Mouse (Mus musculus) common myeloid progenitor, adult 5-6 weeks (primary cell): Measurements from ENCODE around the gene Rabepk. TPM values are rescaled to one million over a fixed set of nuclear protein-coding genes. Genes with fewer than 3 reads are reported as not detected.
"Not testable (repeated sequence)": the region's sequence is repeated elsewhere in the genome, so short reads cannot be mapped to it uniquely, and the experiment has no call there.

Source experiments
- ATAC-seq: replicated peaks from 2 replicates; pipeline ENCODE4 v1.8.0; 2016; ENCODE audit warnings: low read depth, mild to moderate bottlenecking, moderate TSS enrichment, inconsistent platforms; ENCODE audit not compliant: poor library complexity, severe bottlenecking
- total RNA-seq: library from RNA; stranded (forward); fragments of 200-1000, 187-1606 nt; gene quantifications from 2 replicates; pipeline ENCODE4 v1.2.3, GENCODE M21; 2017

The Rabepk gene
- total RNA-seq, 1 experiment from 2014 or later = 44.6 TPM

DNA sequence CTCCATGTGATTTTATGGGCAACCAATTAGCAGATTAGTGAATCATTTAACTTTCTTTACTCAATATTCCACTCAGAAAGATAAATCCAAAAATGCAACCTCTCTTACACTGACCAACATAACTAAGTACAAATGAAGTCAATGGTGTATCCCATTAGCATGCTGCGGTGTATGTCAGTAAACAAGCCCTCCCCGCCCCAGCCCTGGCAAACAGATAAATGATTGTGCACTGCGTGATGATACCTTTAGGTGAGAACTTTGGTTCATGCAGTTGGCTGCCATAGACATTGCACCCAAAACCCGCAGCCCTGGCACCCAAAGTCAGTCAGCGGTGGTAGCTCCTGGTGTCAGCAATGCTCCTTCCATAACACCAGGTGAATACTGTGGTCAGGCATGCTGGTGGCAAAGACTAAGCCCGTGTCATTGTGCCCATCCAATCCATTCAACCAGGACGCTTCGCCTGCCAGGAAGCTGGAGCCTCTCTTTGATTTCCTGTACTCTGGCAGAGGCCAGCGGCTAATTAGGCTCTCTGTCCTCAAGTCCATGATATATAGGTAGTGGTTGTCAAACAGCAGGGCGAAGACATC, 5.7 kb upstream of the Rabepk start:
- ATAC-seq = no peak

DNA sequence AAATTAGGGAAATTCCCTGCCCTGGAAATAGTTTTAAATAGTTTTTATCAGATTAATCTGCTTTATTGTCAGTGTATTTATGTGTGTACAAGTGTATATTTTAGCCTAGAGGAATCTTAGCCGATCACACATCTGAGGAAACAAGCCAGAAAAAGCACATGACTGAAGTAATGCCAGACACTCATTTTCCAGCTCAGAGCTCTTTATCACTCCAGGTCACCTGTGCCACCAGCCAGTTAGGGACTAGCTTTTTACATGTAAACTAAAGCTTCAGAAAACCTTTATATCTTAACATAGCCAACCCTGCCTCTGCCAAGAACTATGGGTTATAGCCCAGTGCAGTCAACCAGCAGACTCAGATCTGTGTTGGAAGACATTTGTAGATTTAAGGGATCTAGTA, 5.1 kb upstream of the Rabepk start:
- no peak for ATAC-seq

DNA sequence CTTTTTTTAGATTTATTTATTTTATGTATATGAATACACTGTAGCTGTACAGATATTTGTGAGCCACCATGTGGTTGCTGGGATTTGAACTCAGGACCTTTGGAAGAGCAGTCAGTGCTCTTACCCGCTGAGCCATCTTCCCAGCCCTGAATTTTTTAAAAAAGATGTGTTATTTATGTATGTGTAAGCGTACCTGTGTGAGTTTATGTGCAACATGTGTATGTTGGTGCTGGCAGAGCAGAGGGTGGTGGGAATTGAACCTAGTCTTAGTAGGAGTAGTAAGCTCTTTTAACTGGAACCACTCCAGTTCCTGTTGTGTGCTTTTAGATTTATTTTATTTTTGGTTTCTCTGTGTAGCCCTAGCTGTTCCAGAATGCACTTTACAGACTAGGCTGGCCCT, 4.5 kb upstream of the Rabepk start:
- no peak for ATAC-seq

DNA sequence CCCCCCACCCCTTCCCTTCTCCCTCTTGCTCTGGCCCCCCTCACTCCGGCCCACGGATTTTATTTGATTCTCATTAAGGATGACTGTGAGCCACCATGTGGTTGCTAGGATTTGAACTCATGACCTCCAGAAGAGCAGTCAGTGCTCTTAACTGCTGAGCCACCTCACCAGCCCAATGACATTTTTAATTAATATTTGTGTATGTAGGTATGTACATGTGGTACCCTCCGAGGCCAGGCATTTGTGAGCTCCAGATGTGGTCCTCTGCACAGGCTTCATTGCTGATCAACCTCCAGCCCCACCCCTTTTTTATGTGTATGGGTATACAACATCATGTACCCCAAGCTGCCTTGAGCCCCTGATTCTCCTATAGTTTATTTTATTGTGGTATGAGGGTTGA, 4.0 kb upstream of the Rabepk start:
- ATAC-seq = no peak

DNA sequence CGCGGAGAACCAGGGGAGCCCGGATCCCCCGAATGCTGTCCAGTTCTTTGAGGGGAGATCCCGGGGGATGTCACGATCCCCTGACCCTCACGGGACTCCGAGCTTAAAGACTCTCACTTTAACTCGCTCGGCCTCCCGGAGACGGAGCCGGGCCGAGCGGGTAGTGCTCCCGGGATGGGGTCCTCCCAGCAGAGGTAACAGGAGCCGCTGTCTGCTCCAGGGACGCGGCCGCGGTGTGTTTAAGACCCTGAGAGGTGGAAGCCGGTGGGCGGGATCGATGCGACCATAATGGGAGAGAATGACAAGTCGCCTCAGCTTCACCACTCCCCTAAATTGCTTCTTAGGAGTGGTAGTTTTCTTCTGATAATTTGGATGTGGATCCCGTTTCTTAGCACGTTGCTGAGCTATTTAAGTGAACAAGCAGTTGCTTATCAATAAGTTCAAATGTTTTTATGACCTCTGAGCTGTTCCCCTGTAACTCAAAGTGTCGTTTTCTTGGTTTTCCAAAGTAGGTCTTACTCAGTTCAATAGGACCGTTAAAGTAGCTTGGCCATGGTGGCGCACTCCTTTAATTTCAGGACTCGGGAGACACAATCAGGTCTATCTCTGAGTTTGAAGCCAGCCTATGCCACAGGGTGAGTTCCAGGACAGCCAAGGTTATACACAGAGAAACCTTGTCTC, 3.0 kb upstream of the Rabepk start:
- peak; percentile 47 for ATAC-seq

DNA sequence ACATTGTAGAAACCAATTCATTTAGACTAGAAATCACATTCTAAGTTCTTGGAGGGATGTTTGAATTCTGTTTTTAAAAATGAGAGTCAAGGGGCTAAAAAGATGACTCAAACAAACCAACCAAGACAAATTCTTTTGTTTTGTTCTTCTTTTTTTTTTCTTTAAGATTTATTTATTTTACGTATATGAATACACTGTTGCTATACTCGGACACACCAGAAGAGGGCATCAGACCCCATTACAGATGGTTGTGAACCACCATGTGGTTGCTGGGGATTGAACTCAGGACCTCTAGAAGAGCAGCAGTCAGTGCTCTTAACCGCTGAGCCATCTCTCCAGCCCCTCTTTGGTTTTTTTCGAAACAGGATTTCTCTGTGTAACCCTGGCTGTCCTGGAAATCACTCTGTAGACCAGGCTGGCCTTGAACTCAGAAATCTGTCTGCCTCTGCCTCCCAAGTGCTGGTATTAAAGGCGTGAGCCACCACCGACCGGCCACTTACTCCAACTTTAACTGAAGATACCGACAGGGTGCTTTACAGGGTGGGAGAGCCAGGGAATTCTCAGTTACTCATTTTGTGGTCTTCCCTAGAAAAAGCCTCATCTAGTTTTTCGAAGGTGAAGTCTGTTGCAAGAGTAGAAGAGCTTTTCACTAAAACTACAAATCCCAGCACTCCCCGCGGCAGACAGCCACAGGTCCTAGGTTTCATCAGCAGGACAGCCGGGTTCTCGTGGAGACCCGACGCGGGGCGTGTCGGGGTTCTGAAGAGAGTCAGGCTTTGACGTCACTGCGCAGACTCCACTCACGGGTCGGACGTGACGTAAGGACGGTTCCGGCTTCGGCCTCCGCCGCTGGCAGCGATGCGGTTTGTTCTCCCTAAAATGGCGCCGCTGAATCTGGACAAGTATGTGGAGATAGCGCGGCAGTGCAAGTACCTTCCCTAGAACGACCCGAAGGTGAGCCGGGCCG, 2.1 kb upstream of the Rabepk start:
- peak; percentile 80 for ATAC-seq

DNA sequence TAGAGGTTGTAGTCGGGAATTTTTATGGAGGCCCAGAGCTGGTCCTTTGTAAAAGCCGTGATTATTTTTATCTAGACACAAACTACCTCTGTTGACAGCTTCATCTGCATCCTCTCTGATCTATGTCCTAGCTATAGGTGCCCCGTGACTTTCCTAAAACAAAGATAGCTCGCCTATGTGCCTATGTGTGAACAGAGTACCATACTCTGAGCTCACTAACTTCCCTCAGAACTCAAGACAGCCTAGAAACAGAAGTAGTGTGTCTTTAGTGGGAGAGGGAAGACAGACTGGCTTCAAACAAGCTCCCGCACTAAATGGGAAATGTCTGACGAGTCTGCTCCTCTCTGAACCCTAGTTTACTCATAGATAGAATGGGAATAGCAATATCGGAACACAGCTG, 659 bp upstream of the Rabepk start:
- no peak for ATAC-seq

DNA sequence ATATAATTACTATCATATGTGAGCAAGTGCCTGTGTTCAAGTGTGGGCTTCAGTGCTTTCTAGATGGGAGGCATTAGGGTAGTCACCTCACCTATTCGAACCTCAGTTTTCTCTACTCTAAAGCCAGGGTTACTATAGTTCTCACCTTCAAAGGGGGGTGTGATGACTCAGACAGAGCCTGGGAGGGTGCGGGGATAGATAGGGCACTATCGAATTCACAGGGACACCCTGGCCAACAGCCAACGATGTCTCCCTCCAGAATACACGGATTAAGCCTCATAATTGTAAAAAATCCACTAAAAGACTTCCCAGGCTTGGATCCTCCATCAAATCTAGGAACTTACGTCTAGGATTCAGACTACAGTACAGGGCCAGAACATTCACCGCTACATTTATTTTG, 4.3 kb downstream of the Rabepk start:
- ATAC-seq = no peak

DNA sequence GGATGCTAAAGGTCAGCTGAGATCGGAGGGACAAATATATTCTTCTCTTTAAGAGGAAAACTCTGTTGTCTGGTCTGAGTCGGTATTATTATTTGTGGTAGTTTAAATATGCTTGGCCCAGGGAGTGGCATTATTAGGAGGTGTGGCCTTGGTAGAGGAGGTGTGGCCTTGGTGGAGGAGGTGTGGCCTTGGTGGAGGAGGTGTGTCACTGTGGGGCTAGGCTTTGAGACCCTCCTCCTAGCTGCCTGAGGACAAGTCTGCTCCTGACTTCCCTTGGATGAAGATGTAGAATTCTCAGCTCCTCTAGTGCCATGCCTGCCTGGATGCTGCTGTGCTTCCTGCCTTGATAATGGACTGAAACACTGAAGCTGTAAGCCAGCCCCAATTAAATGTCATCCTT, 5.2 kb downstream of the Rabepk start:
- no peak for ATAC-seq

DNA sequence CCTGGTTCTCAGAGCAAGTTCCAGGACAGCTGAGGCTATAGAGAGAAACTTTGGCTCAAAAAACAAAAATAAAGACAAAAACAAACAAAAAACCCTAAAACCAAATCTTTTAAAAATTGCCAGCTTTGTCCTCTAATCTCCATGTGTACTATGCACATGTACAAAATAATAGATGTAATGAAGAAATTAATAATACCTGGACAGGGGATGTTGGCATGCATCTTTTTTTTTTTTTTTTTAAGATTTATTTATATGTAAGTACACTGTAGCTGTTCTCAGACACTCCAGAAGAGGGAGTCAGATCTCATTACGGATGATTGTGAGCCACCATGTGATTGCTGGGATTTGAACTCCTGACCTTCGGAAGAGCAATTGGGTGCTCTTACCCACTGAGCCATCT, 7.2 kb downstream of the Rabepk start:
- ATAC-seq = not testable (repeated sequence)

DNA sequence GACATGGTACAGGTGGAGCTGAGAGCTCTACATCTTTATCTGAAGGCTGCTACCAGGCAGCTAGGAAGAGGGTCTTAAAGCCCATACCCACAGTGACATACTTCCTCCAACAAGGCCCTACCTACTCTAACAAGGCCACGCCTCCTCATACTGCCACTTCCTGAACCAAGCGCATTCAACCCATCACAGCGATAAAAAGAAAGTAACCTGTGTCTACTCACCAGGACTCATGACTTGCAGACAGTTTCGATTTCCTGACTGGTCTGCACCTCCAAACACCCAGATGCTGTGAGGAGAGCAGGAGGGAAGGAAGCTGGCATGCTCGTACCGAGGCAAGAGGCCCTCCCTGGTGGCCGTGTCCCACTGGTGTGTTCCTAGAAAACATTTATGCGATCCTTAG, 9.4 kb downstream of the Rabepk start:
- ATAC-seq = peak; percentile 87

DNA sequence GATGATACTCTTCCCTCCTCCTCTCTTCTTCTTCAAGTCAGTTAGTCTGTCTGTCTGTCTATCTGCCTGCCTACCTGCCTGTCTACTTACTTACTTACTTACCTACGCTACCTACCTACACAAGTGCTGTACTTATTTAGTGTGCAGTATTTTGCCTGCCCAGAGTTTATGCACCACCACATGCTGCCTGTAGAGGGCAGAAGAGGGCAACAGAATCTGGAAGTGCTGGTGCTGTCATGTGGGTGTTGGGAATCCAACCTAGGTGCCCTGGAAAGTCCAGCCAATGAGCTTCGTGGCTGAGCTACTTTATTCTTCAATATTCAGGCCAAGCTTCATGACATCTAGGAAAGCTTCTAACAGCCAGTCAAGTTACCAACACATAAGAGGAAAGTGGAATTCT, 15.6 kb downstream of the Rabepk start:
- ATAC-seq = peak; percentile 67

DNA sequence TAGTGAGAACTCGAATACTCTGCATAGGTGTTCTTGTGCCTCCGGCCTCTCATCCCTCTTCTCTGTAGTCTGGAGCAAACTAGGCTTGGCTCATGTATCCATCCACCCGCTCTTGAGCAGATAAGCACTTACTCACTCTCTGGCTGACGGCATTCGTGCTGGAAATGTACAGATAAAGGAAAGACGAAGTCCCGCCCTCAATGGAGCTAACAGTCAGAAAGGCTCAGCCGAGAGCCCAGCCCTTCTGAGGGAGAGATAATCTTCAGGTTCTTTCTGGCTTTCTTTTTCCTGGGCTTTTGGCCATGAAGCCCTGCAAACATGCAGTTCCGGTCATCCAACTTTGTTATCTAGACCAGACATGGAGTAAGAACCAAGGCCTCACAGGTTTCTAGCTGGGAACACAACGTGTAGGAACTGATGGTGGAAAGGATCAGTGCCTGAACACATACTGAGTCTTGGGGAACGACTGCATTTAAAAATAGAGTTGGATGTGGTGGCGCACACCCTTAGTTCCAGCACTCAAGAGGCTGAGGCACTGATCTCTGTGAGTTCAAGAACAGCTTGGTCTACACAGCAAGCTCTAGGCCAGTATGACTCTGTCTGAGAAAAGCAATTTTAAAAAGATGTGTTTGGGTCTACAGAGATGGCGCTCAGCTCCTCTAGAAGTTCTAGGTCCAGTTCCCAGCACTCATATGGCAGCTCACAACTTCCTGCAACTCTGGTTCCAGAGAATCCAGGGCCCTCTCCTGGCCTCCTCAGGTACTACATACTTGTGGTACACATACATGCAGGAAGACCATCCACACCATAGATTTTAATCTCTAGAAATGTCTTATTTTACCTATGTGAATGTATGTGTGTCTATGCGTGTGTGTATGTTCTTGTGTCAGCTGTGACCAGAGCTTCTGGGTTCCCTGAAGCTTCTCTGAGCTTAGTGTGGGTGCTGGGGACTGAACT, 16.4 kb downstream of the Rabepk start:
- peak; percentile 65 for ATAC-seq

DNA sequence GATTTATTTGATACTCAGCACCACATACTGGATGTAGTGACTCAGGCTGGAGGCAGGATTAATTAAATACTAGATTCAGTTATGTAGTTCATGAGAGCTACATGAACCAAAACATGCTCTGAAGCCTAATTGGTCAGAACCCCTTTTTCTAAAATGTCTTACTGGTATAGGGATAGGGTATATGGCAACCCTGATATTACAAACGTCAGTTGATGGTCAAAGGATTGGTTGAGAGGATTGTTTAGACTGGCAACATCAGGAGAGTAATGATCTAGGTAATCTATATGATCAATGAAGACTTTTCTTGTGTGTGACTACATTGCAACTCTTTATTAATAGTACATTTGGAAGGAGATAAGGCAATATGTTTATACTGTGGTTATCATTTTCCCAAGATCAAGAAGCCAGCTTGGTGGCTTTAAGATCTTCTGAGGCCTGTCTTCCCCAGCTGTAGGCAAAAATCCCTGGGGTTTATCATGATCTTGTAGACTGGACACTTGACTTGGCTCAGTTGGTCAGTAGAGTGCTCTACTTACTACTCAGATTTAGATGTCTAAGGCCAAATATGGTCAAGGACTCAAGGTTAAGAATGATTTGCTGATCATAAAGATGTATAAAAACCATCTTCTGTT, 22.4 kb downstream of the Rabepk start:
- no peak for ATAC-seq

DNA sequence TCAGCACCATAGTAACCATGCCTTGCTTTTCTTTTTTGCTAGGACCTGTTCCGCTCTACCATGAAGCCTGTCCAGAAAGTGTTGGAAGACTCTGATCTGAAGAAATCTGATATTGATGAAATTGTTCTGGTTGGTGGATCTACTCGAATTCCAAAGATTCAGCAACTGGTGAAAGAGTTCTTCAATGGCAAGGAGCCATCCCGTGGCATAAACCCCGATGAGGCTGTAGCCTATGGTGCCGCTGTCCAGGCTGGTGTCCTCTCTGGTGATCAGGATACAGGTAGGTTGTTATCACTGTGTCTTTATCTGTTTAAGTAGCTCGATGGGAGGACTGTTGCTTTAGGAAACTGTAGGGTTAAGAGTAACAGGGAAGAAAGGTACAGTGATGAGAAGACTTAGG, 25.2 kb downstream of the Rabepk start:
- no peak for ATAC-seq

DNA sequence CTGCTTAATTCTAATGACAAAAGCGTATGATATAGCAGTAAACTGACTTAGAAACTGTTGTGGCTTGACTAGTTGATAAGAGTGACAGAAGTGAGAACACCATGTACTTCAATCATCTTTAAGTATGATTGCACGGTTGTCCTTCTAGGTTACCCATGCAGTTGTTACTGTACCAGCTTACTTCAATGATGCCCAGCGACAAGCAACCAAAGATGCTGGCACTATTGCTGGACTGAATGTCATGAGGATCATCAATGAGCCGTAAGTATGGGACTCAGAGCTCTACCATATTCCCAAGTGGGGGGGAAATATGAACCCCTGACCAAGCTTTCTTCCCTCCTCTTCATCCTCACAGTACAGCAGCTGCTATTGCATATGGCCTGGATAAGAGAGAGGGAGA, 26.0 kb downstream of the Rabepk start:
- no peak for ATAC-seq

DNA sequence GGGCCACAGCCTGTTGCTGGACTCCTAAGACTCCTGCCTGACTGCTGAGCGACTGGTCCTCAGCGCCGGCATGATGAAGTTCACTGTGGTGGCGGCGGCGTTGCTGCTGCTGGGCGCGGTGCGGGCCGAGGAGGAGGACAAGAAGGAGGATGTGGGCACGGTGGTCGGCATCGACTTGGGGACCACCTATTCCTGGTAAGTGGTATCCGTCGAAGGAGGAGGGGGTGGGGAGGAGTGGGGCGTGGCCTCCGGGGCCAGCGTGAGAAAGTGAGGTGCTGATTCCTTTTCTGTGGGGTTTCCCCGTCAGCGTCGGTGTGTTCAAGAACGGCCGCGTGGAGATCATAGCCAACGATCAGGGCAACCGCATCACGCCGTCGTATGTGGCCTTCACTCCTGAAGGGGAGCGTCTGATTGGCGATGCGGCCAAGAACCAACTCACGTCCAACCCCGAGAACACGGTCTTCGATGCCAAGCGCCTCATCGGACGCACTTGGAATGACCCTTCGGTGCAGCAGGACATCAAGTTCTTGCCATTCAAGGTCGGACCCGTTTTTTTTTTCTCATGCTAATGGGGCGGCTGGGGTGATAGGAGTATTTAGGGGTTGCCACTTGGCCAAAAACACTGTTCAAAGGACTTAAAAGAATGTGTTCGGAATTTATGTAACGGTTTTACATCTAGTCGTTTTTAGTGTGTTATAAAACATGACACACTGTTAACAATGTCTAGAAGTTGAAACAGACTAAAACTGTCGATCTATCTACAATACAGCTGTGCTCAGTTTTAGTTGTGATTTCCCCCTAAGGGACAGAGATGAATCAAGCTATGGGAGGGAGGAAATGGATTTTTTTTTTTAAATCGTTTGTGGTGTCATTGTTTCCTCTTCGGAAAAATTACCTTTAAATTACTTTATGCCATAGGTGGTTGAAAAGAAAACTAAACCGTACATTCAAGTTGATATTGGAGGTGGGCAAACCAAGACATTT, 27.2 kb downstream of the Rabepk start:
- no peak for ATAC-seq
